Mouse (Mus musculus) brown adipose tissue, adult 24 weeks (tissue): ENCODE data around the gene Lfng. TPM values are rescaled to one million over a fixed set of nuclear protein-coding genes. Genes with fewer than 3 reads are reported as not detected.

Experiments used
- polyA plus RNA-seq: library from polyadenylated mRNA; stranded (reverse); fragments of >200 nt; gene quantifications from 2 replicates; pipeline ENCODE4 v1.2.4, GENCODE M21; 2012; ENCODE audit not compliant: missing spikeins, insufficient read depth, insufficient read length

The Lfng gene
- polyA plus RNA-seq, 1 experiment: 4.6 TPM

Other genes starting within 250 kb of the Lfng start
- 5.5 and 8.9 TPM in 2 replicates for gene Snx8, start 218.1 kb upstream of the Lfng start, polyA plus RNA-seq
- 75.9 and 78.3 TPM in 2 replicates for gene Eif3b, start 188.0 kb upstream of the Lfng start, polyA plus RNA-seq
- not detected in 2 replicates for gene Gm4869, start 161.7 kb upstream of the Lfng start, polyA plus RNA-seq
- gene Chst12, start 101.8 kb upstream of the Lfng start, polyA plus RNA-seq: 11.4 and 23.1 TPM in 2 replicates
- gene Grifin, start 42.2 kb upstream of the Lfng start, polyA plus RNA-seq: not detected in 2 replicates
- 4.8 and 5.2 TPM in 2 replicates for gene Ttyh3, start 41.7 kb downstream of the Lfng start, polyA plus RNA-seq
- gene Iqce, start 95.1 kb downstream of the Lfng start, polyA plus RNA-seq: 2.4 and 3.1 TPM in 2 replicates
- gene Brat1, start 97.7 kb downstream of the Lfng start, polyA plus RNA-seq: 4.8 and 5.1 TPM in 2 replicates
- gene Amz1, start 116.8 kb downstream of the Lfng start, polyA plus RNA-seq: 0.63 TPM in 1 of 2 replicates, not detected in the other
- 44.5 and 61.4 TPM in 2 replicates for gene Gna12, start 223.1 kb downstream of the Lfng start, polyA plus RNA-seq